Mouse (Mus musculus) erythroblast, embryonic 14.5 days (primary cell): Measurements from ENCODE around the gene Gm49380.

Experiments
- GATA1 ChIP-seq: IDR thresholded peaks from 2 replicates; pipeline ENCODE4 v1.6.1; 2012; ENCODE audit warnings: low read length, inconsistent platforms, mixed read lengths
- TAL1 ChIP-seq: IDR thresholded peaks from 3 replicates; pipeline ENCODE4 v1.6.1; 2012; ENCODE audit warnings: low read length, inconsistent platforms, mixed read lengths

GRCm38 (mm10) chr9:44137846-44138245 is 24.5 kb upstream of the Gm49380 start:
- TF ChIP-seq TAL1 (no peak), GATA1 (no peak)
